Mouse (Mus musculus) hindbrain, embryonic 10.5 days (tissue): Measurements from ENCODE around the gene Ehd2. TPM values are rescaled to one million over a fixed set of nuclear protein-coding genes. Genes with fewer than 3 reads are reported as not detected.

ENCODE experiments used
- DNase-seq: peaks from one replicate; pipeline ENCODE4 v3.0.0-alpha.2; 2017; ENCODE audit warnings: low spot score
- H3K27ac ChIP-seq: fragments of 300-500 bp; sonication (generic); 2 replicates; pipeline ENCODE4 v1.5.1; 2016; ENCODE audit warnings: mild to moderate bottlenecking, moderate library complexity
- H3K27me3 ChIP-seq: fragments of 300-500 bp; sonication (generic); 2 replicates; pipeline ENCODE4 v1.6.1; 2016; ENCODE audit warnings: mild to moderate bottlenecking; ENCODE audit not compliant: poor library complexity, insufficient read depth, severe bottlenecking
- H3K36me3 ChIP-seq: fragments of 300-500 bp; sonication (generic); 2 replicates; pipeline ENCODE4 v1.6.1; 2016; ENCODE audit warnings: mild to moderate bottlenecking, moderate library complexity
- H3K4me1 ChIP-seq: fragments of 300-500 bp; sonication (generic); replicated peaks from 2 replicates; pipeline ENCODE4 v1.6.1; 2016; ENCODE audit warnings: mild to moderate bottlenecking
- H3K4me3 ChIP-seq: fragments of 300-500 bp; sonication (generic); 2 replicates; pipeline ENCODE4 v1.5.1; 2016; ENCODE audit warnings: mild to moderate bottlenecking, moderate library complexity
- H3K9me3 ChIP-seq: fragments of 300-500 bp; sonication (generic); 2 replicates; pipeline ENCODE4 v1.6.1; 2016; ENCODE audit warnings: mild to moderate bottlenecking, moderate library complexity
- WGBS: fragments of 180-500 bp; shearing (Covaris S2); methylation state at CpG from one replicate; pipeline ENCODE4 v1.1.7; 2016; 5-methylcytosine and 5-hydroxymethylcytosine counted together
- polyA plus RNA-seq: library from polyadenylated mRNA; unstranded; fragments of >200 nt; fragmentation: Nextera tagmentation; extraction: Ambion mirVana; gene quantifications from 2 replicates; pipeline ENCODE4 v1.2.1, GENCODE M21; 2016

Ehd2 gene
- 12.1 and 12.5 TPM in 2 replicates for polyA plus RNA-seq

DNA sequence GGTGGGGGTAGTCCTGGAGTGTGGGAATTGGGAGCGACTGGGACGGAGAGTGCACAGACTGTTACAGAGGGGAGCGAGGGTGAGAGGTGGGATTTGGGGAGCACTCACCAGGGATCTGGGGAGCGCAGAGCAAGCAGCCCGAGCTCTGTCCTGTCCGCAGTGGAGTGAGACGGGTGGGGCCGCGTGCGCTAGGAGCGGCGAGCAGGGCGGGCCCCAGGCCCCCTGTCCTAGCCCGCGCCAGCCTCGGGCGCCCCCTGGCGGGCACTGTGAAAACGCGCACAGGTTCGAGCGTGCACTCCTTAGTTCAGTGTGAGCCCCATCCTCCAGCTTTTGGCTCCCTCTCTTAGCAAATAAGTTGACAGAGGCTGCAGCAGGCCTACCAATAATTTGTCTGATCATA, at the start of gene Ehd2:
Gene Ehd2 (minus strand): TSS at position 256 of the 400 bp plus-strand sequence.
- under 1% methylated on average over 22 of the region's 22 CpGs for WGBS
- H3K4me3 ChIP-seq: peak within 1 kb of the TSS; percentile 54
- H3K9me3 ChIP-seq: 0 out of 2 replicates have a peak, but pooled peaks cover 5% of the 10 kb centered on the region
- H3K27ac ChIP-seq: peak within 1 kb of the TSS; percentile 81
- H3K36me3 ChIP-seq: peaks cover 24% of the 10 kb centered on the region
- peak; percentile 76 for DNase-seq
- H3K27me3 ChIP-seq: no peaks in the 10 kb centered on the region; the same call in 1 of the 2 replicates
- H3K4me1 ChIP-seq: peaks cover 24% of the 10 kb centered on the region

DNA sequence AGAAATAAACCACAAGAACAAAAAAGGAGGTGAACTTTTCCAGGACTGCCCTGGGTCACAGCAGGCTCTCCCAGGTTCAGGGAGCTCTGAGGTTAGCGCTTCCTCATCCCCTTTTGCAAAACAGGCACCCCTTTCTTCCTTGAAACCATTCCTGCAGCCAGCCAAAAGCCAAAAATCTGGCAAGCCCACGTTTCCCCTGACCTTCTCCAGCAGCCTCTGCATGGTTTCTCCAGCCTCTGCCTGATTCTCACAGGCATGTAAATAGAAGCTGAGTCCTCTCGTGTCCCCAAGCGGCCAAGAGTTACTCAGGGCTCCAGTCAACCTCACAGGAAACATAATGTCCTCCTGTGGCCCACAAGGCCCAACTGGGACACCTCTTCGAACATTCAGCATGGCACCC, 48.0 kb upstream of the Ehd2 start:
- no peaks in the 10 kb centered on the region for H3K9me3 ChIP-seq
- H3K4me1 ChIP-seq: no peaks in the 10 kb centered on the region
- no peaks in the 10 kb centered on the region for H3K27me3 ChIP-seq
- WGBS: 89% methylated on average over 5 of the region's 5 CpGs
- no peak for DNase-seq
- H3K27ac ChIP-seq: no peak overlapping the region
- no peak overlapping the region for H3K4me3 ChIP-seq
- H3K36me3 ChIP-seq: peaks cover 36% of the 10 kb centered on the region

DNA sequence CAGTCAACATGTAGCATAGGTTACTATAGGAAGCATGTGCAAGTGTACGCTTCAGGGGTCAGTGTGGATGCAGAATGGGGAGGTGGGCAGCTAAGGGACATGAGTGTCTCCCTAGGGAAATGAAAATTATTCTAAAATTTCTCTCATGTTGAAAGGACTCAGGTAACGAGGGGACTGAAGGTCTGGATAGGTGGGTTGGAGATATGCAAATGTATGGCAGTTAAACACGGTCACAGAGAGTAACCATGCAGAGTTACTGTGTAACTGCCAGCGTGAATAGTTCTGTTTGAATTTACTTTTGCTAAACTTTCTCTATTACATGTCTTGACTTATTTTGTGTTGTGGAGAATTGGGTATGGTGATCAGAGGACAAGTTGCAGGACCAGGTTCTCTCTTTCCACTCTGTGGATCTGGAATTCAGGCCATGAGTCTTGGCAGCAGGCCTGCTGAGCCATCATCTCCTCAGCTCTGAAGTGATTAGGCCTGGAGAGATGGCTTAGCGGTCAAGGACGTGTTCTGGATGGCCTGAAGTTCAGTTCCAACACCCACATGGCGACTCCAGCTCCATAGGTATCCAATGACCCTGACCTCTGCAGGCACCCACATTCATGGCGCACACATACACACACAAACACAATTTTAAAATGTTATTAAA, 47.3 kb upstream of the Ehd2 start:
- Histone ChIP-seq H3K4me3 (no peak overlapping the region), H3K27ac (no peak overlapping the region), H3K4me1 (no peaks in the 10 kb centered on the region), H3K9me3 (no peaks in the 10 kb centered on the region), H3K27me3 (no peaks in the 10 kb centered on the region), H3K36me3 (peaks cover 32% of the 10 kb centered on the region)
- 96% methylated on average over 8 of the region's 8 CpGs for WGBS
- no peak for DNase-seq

DNA sequence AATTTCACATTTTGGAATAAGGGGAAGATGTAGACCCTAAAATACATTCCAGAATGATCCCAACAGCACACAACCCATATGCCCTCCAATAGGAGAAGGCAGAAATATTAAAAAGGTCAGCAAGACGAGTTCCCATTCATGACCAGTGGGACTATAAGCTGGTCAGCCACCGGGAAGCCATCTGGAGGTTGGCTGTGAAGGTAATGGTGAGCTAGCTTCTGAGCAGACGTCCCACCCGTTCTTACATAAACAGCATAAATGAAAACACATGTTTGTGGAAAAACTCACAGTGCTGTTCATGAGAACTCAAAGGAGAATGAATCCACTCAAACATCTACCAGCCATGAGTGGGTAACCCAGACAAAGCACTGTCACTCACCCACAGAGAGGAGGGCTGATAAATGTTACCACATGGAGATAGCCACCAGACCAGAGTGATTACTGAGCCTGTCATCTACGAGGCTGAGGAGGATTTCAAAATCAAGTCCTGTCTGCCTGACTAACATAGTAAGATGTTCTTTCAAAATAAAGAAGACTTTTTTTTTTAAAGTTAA, 46.4 kb upstream of the Ehd2 start:
- H3K27ac ChIP-seq: no peak overlapping the region
- no peaks in the 10 kb centered on the region for H3K27me3 ChIP-seq
- no peak for DNase-seq
- H3K9me3 ChIP-seq: no peaks in the 10 kb centered on the region
- H3K36me3 ChIP-seq: peaks cover 31% of the 10 kb centered on the region
- WGBS: 73% methylated on average over 5 of the region's 5 CpGs
- no peaks in the 10 kb centered on the region for H3K4me1 ChIP-seq
- no peak overlapping the region for H3K4me3 ChIP-seq

DNA sequence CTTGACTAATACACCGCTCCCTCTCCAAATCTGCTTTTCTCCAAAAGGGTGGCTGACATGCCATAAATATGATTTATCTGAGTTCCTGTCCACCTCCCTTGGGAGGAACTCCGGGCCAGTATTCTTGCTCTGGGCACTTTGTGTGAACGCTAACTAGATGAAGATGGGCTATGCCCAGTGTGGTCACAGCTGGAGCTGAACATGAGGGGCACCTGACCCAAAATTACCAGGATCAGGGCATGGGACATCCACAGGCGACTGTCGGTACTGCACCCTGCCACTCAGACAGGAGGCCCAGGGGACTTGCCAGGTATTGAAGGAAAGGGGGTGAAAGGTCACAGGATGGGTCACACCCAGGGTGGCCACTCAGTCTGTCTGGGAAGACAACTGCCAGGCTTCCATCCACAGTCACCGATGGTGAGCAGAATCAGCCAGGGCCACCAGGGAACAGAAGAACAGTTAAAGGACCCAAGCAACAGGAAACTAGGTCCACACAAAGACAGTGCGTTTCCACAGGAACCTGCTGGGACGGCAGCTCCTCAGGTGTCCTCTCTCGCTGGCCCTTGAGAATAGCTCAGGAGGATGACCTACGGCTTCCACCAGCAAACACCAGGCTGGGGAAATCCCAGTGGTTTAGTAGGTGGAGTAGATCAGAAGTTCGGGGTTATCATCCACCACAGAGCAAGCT, 45.4 kb upstream of the Ehd2 start:
- peaks cover 36% of the 10 kb centered on the region for H3K36me3 ChIP-seq
- H3K4me3 ChIP-seq: no peak overlapping the region
- 77% methylated on average over 11 of the region's 11 CpGs for WGBS
- H3K9me3 ChIP-seq: no peaks in the 10 kb centered on the region
- H3K27me3 ChIP-seq: no peaks in the 10 kb centered on the region
- H3K4me1 ChIP-seq: no peaks in the 10 kb centered on the region
- H3K27ac ChIP-seq: no peak overlapping the region
- DNase-seq: peak; percentile 9

DNA sequence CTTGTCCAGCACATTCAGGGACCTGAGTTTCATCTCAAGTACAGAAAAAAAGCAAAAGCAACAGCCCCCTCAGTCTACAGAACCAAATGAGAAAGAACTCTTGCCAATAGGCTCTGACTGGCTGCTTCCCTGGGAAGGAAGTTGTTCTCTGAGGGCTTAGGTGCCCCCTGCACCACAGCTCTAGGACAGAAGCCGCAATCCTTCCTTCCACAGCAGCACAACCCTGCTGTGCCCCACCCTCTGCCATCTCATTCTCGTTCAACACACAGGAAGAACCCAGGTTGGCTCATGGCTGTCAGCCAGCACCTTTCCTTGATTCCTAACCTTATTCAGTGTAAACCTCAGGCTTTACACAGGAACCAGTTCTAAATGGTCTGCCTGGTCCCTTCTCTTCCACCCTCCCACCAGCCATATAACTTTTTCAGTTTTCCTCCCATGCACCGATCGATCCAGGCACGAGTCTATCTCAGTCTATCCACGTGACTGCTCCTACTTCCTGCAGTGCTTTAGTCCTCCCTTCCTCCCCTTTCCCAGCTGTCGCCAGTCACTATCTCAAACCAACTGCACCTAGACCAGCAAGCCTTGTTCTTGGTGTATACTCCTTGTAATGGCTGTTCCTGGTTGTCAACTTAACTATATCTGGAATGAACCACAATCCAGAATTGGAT, 44.2 kb upstream of the Ehd2 start:
- H3K4me1 ChIP-seq: no peaks in the 10 kb centered on the region

DNA sequence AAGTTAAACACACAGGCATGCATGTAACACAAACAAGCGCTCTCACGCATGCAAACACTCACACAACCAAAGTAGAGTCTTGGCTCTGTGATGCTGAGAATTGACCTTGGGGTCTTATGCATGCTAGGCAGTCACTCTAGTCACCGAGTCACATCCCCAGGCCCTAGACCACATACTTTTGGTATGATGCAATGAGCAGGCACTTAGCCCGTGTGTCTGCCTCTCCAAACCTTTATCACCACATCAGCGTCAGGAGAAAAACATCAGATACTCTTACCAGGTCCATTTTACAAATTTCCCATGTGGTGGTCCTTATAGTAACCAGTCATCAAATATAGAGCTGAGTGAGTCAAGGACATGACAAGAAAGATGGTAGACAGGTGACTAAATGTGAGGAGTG, 43.3 kb upstream of the Ehd2 start:
- H3K4me1 ChIP-seq: no peaks in the 10 kb centered on the region
- DNase-seq: no peak
- peaks cover 49% of the 10 kb centered on the region for H3K36me3 ChIP-seq
- H3K4me3 ChIP-seq: no peak overlapping the region
- WGBS: 93% methylated on average over 5 of the region's 5 CpGs
- H3K9me3 ChIP-seq: no peaks in the 10 kb centered on the region
- no peaks in the 10 kb centered on the region for H3K27me3 ChIP-seq
- no peak overlapping the region for H3K27ac ChIP-seq

More for the DNA sequence above, 44.2 kb upstream of the Ehd2 start:
- no peak overlapping the region for H3K27ac ChIP-seq
- no peaks in the 10 kb centered on the region for H3K27me3 ChIP-seq
- peaks cover 44% of the 10 kb centered on the region for H3K36me3 ChIP-seq
- 92% methylated on average over 7 of the region's 7 CpGs for WGBS
- H3K9me3 ChIP-seq: no peaks in the 10 kb centered on the region
- no peak overlapping the region for H3K4me3 ChIP-seq
- DNase-seq: no peak

DNA sequence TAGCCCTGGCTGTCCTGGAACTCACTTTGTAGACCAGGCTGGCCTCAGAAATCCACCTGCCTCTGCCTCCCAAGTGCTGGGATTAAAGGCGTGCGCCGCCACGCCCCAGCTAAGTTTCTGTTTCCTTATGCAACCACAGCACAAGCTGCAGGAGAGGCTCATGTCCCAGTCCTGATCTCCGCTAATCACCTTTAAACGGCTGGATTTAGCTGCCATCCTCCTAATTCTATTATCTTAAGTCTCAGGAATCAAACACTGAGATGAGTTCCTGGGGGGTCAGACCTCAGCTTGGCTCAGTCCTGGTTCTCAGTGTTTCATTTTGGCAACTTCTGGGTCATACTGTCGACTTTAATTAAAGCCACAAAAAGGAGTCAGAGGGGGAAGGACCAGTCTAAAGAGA, 42.3 kb upstream of the Ehd2 start:
- DNase-seq: no peak
- Histone ChIP-seq H3K27me3 (no peaks in the 10 kb centered on the region), H3K36me3 (peaks cover 49% of the 10 kb centered on the region), H3K4me3 (no peak overlapping the region), H3K27ac (no peak overlapping the region), H3K4me1 (peaks cover 7% of the 10 kb centered on the region; the same call in 1 of the 2 replicates), H3K9me3 (no peaks in the 10 kb centered on the region)
- 90% methylated on average over 7 of the region's 7 CpGs for WGBS

DNA sequence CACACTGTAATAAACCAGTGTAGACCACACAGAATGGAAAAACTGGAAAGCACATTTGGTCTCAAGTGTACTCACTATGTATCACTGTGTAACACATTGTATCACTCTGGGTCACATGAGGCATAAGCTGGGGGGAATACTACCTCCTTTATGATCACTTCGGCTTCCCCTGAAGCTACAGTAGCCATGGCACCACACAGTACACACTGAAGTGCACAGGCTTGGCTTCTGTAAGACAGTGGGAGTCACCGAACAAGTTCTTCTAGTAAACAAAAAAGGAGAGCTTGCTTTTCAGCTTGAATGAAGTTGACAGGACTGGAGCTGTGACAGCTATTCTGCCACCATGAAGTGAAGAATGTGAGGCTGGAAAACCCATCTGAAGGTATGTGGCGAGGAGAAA, 37.7 kb upstream of the Ehd2 start:
- WGBS: 81% methylated on average over 3 of the region's 3 CpGs
- H3K27ac ChIP-seq: no peak overlapping the region
- H3K4me3 ChIP-seq: no peak overlapping the region
- H3K4me1 ChIP-seq: peaks cover 13% of the 10 kb centered on the region; the same call in 1 of the 2 replicates
- H3K36me3 ChIP-seq: peaks cover 42% of the 10 kb centered on the region
- H3K9me3 ChIP-seq: no peaks in the 10 kb centered on the region
- H3K27me3 ChIP-seq: no peaks in the 10 kb centered on the region
- DNase-seq: no peak

DNA sequence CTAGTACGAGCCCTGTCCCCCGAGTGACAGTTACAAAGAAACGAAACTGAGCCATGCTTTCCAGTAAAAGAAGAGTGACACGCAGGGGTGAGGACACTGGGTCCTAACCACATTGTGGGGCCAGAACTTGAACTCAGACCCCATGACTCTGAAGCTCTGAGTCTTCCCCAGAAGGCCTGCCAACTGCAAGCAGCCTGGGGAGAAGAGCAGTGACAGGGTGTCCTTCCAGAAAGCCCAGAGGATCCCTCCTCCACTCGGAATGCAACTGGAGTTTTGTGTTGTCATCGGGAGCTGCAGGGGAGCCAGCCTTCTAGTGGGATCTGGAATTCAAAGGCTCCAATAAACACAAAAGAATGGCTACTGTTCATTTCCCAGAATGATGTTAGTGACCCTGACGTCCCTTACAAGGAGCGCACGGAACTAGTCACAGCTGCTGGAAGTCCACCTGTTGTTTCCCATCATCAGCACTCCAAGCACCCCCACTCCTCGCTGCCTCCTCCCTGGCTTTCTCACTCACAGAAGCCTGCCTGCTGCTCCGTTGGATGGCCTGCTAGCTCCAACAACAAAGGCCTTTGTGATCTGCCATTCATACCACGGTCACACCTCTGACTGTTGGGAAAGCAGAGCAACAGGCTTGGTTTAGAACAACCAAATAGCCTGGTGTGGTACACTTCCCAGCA, 37.0 kb upstream of the Ehd2 start:
- peak overlapping the region; percentile 25; the same call in 1 of the 2 replicates for H3K27ac ChIP-seq
- 50% methylated on average over 12 of the region's 12 CpGs for WGBS
- peaks cover 48% of the 10 kb centered on the region for H3K36me3 ChIP-seq
- peaks cover 13% of the 10 kb centered on the region; the same call in 1 of the 2 replicates for H3K4me1 ChIP-seq
- H3K4me3 ChIP-seq: no peak overlapping the region
- no peaks in the 10 kb centered on the region for H3K9me3 ChIP-seq
- peak; percentile 21 for DNase-seq
- H3K27me3 ChIP-seq: no peaks in the 10 kb centered on the region

DNA sequence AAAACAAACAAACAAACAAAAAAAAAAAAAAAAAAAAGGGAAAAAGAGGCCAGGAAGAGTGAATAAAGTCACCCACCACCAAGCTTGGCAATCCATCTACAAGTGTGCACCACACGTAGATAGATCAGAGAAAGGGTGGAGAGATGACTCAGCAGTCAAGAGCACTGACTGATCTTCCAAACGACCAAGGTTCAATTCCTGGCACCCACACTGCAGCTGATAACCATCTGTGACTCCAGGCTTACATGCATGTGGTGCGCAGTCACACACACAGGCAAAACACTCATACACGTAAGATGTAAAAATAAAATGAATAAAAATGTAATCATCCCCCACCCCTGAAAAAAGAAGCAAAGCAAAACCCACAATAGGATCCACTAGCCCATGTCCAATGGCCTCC, 35.7 kb upstream of the Ehd2 start:
- 93% methylated on average over 4 of the region's 4 CpGs for WGBS
- no peaks in the 10 kb centered on the region for H3K27me3 ChIP-seq

DNA sequence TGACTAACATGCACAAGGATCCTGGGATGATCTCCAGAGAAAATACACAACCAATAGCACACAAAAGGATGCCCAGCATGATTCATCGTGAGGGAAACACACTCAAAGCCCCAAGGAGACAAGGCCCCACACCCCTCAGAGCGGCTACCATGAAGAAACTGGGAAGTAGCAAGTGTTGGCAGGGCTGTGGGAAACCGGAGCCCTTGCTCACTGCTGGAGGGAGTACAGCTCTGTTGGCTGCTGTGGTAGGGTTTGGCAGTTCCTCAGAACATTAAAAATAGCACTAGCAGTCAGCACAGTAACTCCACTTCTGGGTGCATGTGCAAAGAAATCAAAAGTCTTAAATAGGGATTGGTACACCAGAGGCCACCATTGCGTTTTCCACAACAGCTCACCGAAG, 34.8 kb upstream of the Ehd2 start:
- peaks cover 13% of the 10 kb centered on the region; the same call in 1 of the 2 replicates for H3K4me1 ChIP-seq
- peaks cover 56% of the 10 kb centered on the region for H3K36me3 ChIP-seq
- H3K27me3 ChIP-seq: no peaks in the 10 kb centered on the region
- no peaks in the 10 kb centered on the region for H3K9me3 ChIP-seq
- no peak overlapping the region for H3K27ac ChIP-seq
- 93% methylated on average over 5 of the region's 5 CpGs for WGBS
- H3K4me3 ChIP-seq: no peak overlapping the region
- no peak for DNase-seq

More for the DNA sequence above, 35.7 kb upstream of the Ehd2 start:
- Histone ChIP-seq H3K36me3 (peaks cover 54% of the 10 kb centered on the region), H3K27ac (no peak overlapping the region), H3K4me1 (peaks cover 13% of the 10 kb centered on the region; the same call in 1 of the 2 replicates), H3K4me3 (no peak overlapping the region), H3K9me3 (no peaks in the 10 kb centered on the region)
- DNase-seq: no peak
